Mouse (Mus musculus) heart, adult 8-10 months (tissue): ENCODE measurements around the gene Gm20816. TPM values are rescaled to one million over a fixed set of nuclear protein-coding genes. Genes with fewer than 3 reads are reported as not detected.
"Not testable (repeated sequence)": the region's sequence is repeated elsewhere in the genome, so short reads cannot be mapped to it uniquely, and the experiment has no call there.

Experiments used
- DNase-seq: peaks from one replicate; pipeline ENCODE4 v3.0.0; 2022; ENCODE audit warnings: low spot score
- total RNA-seq, 4 experiments: library from RNA; stranded (reverse); gene quantifications; 2 replicates each; pipeline ENCODE4 v1.2.4; 2022

Gm20816 gene
- total RNA-seq = not detected

DNA sequence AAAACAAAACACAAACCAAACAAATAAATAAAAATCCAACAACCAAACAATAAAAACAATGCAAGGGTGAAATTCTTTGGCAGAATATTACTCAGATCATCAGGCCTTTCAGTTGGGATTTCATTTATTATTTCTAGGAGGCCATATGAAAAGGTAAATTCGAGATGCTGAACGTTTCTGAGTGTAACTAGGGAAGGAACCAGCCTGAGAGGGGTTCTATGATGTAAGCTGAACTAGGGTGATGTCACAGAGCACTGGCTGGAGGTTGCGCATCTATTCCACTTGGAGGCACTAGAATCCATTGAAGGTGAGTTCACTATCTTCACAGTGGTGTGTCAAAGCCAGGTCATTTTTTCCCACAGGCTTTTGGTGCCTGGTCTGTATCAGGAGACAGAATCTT, at the start of gene Gm20816:
TSS of gene Gm20816 (plus strand) at position 301 of the 400 bp plus-strand sequence.
- DNase-seq = not testable (repeated sequence)

Other genes with a start within 250 kb of the Gm20816 start
- gene Gm20937, start 243.1 kb upstream of the Gm20816 start, total RNA-seq = not detected